Mouse (Mus musculus): Measurements from ENCODE around the gene Igsf11. TPM values are rescaled to one million over a fixed set of nuclear protein-coding genes. Genes with fewer than 3 reads are reported as not detected.

Igsf11 gene
- polyA plus RNA-seq, 1 experiment from 2014 or later, result 3.6 TPM

- H3K36me3 ChIP-seq (ENCODE audit: control insufficient read depth, insufficient read depth, low read length), result no peaks in the 10 kb centered on the region
- no peak overlapping the region for H3K27ac ChIP-seq (ENCODE audit: low read depth, low read length)
- peak overlapping the region; percentile 58 for H3K4me3 ChIP-seq (ENCODE audit: low read length)
- peak overlapping the region; percentile 68 for H3K4me2 ChIP-seq (ENCODE audit: low read length)
- H3K9me3 ChIP-seq (ENCODE audit: control insufficient read depth, low read length), result no peaks in the 10 kb centered on the region
- 33% methylated on average over 4 of the region's 4 CpGs for WGBS
- peaks cover 2% of the 10 kb centered on the region; the same call in 1 of the 2 replicates for H3K4me1 ChIP-seq (ENCODE audit: control insufficient read depth, insufficient read depth, low read depth, low read length)
- no peaks in the 10 kb centered on the region for H3K27me3 ChIP-seq (replicated peaks; ENCODE audit: control insufficient read depth, insufficient read depth, low read length)
- ATAC-seq, result no peak
- no peak overlapping the region for H3K9ac ChIP-seq (ENCODE audit: low read depth, low read length)
Observed at GRCm38 (mm10) chr16:38903020-38903419, 10.5 kb downstream of the Igsf11 start.

- Histone ChIP-seq H3K4me1 (ENCODE audit: control insufficient read depth, insufficient read depth, low read depth, low read length) (peaks cover 7% of the 10 kb centered on the region; the same call in 1 of the 2 replicates), H3K27ac (ENCODE audit: low read depth, low read length) (no peak overlapping the region), H3K4me2 (ENCODE audit: low read length) (peak overlapping the region; percentile 34), H3K9ac (ENCODE audit: low read depth, low read length) (no peak overlapping the region), H3K36me3 (ENCODE audit: control insufficient read depth, insufficient read depth, low read length) (no peaks in the 10 kb centered on the region), H3K27me3 (replicated peaks; ENCODE audit: control insufficient read depth, insufficient read depth, low read length) (no peaks in the 10 kb centered on the region), H3K4me3 (ENCODE audit: low read length) (0 out of 2 replicates have a peak overlapping the region, but pooled peaks have one; percentile 5), H3K9me3 (ENCODE audit: control insufficient read depth, low read length) (no peaks in the 10 kb centered on the region)
- WGBS, result 55% methylated on average over 9 of the region's 9 CpGs
- ATAC-seq, result no peak
Observed at GRCm38 (mm10) chr16:38904202-38904601, 11.7 kb downstream of the Igsf11 start.

- H3K4me2 ChIP-seq (ENCODE audit: low read length), result no peak overlapping the region
- WGBS, result 61% methylated on average over 10 of the region's 10 CpGs
- H3K9ac ChIP-seq (ENCODE audit: low read depth, low read length), result no peak overlapping the region
- no peak overlapping the region for H3K4me3 ChIP-seq (ENCODE audit: low read length)
- H3K27ac ChIP-seq (ENCODE audit: low read depth, low read length), result no peak overlapping the region
- H3K27me3 ChIP-seq (replicated peaks; ENCODE audit: control insufficient read depth, insufficient read depth, low read length), result no peaks in the 10 kb centered on the region
- peaks cover 7% of the 10 kb centered on the region; the same call in 1 of the 2 replicates for H3K4me1 ChIP-seq (ENCODE audit: control insufficient read depth, insufficient read depth, low read depth, low read length)
- no peaks in the 10 kb centered on the region for H3K9me3 ChIP-seq (ENCODE audit: control insufficient read depth, low read length)
- ATAC-seq, result no peak
- H3K36me3 ChIP-seq (ENCODE audit: control insufficient read depth, insufficient read depth, low read length), result no peaks in the 10 kb centered on the region
Observed at GRCm38 (mm10) chr16:38905911-38906310, 13.4 kb downstream of the Igsf11 start.

- H3K9me3 ChIP-seq (ENCODE audit: control insufficient read depth, low read length), result no peaks in the 10 kb centered on the region
- WGBS, result 68% methylated on average over 9 of the region's 9 CpGs
- no peak overlapping the region for H3K9ac ChIP-seq (ENCODE audit: low read depth, low read length)
- H3K4me1 ChIP-seq (ENCODE audit: control insufficient read depth, insufficient read depth, low read depth, low read length), result peaks cover 7% of the 10 kb centered on the region; the same call in 1 of the 2 replicates
- no peaks in the 10 kb centered on the region for H3K36me3 ChIP-seq (ENCODE audit: control insufficient read depth, insufficient read depth, low read length)
- H3K4me3 ChIP-seq (ENCODE audit: low read length), result no peak overlapping the region
- no peaks in the 10 kb centered on the region for H3K27me3 ChIP-seq (replicated peaks; ENCODE audit: control insufficient read depth, insufficient read depth, low read length)
- no peak overlapping the region for H3K4me2 ChIP-seq (ENCODE audit: low read length)
- H3K27ac ChIP-seq (ENCODE audit: low read depth, low read length), result no peak overlapping the region
- no peak; the same call in 1 of the 2 replicates for ATAC-seq
Observed at GRCm38 (mm10) chr16:38908304-38908703, 15.8 kb downstream of the Igsf11 start.

GRCm38 (mm10) chr16:38909506-38909905 lies 17.0 kb downstream of the Igsf11 start:
- no peak overlapping the region for H3K27ac ChIP-seq (ENCODE audit: low read depth, low read length)
- no peak for ATAC-seq
- 64% methylated on average over 12 of the region's 12 CpGs for WGBS

GRCm38 (mm10) chr16:38910088-38910487 lies 17.6 kb downstream of the Igsf11 start:
- peaks cover 7% of the 10 kb centered on the region; the same call in 1 of the 2 replicates for H3K4me1 ChIP-seq (ENCODE audit: control insufficient read depth, insufficient read depth, low read depth, low read length)
- no peak for ATAC-seq
- no peak overlapping the region for H3K27ac ChIP-seq (ENCODE audit: low read depth, low read length)
- H3K4me2 ChIP-seq (ENCODE audit: low read length), result no peak overlapping the region
- no peaks in the 10 kb centered on the region for H3K27me3 ChIP-seq (replicated peaks; ENCODE audit: control insufficient read depth, insufficient read depth, low read length)
- H3K36me3 ChIP-seq (ENCODE audit: control insufficient read depth, insufficient read depth, low read length), result no peaks in the 10 kb centered on the region
- WGBS, result 86% methylated on average over 8 of the region's 8 CpGs
- H3K4me3 ChIP-seq (ENCODE audit: low read length), result no peak overlapping the region
- no peak overlapping the region for H3K9ac ChIP-seq (ENCODE audit: low read depth, low read length)
- H3K9me3 ChIP-seq (ENCODE audit: control insufficient read depth, low read length), result no peaks in the 10 kb centered on the region

More at GRCm38 (mm10) chr16:38909506-38909905, 17.0 kb downstream of the Igsf11 start:
- no peak overlapping the region for H3K4me2 ChIP-seq (ENCODE audit: low read length)
- peaks cover 7% of the 10 kb centered on the region; the same call in 1 of the 2 replicates for H3K4me1 ChIP-seq (ENCODE audit: control insufficient read depth, insufficient read depth, low read depth, low read length)
- no peaks in the 10 kb centered on the region for H3K36me3 ChIP-seq (ENCODE audit: control insufficient read depth, insufficient read depth, low read length)
- H3K27me3 ChIP-seq (replicated peaks; ENCODE audit: control insufficient read depth, insufficient read depth, low read length), result no peaks in the 10 kb centered on the region
- no peak overlapping the region for H3K4me3 ChIP-seq (ENCODE audit: low read length)
- no peaks in the 10 kb centered on the region for H3K9me3 ChIP-seq (ENCODE audit: control insufficient read depth, low read length)
- H3K9ac ChIP-seq (ENCODE audit: low read depth, low read length), result no peak overlapping the region

- Histone ChIP-seq H3K9ac (ENCODE audit: low read depth, low read length) (no peak overlapping the region), H3K36me3 (ENCODE audit: control insufficient read depth, insufficient read depth, low read length) (no peaks in the 10 kb centered on the region), H3K4me1 (ENCODE audit: control insufficient read depth, insufficient read depth, low read depth, low read length) (no peaks in the 10 kb centered on the region), H3K4me3 (ENCODE audit: low read length) (no peak overlapping the region), H3K27ac (ENCODE audit: low read depth, low read length) (no peak overlapping the region), H3K27me3 (replicated peaks; ENCODE audit: control insufficient read depth, insufficient read depth, low read length) (no peaks in the 10 kb centered on the region), H3K9me3 (ENCODE audit: control insufficient read depth, low read length) (no peaks in the 10 kb centered on the region), H3K4me2 (ENCODE audit: low read length) (no peak overlapping the region)
- WGBS, result 93% methylated on average over 4 of the region's 4 CpGs
- ATAC-seq, result no peak
Observed at GRCm38 (mm10) chr16:38915451-38915850, 23.0 kb downstream of the Igsf11 start.

- ATAC-seq, result no peak
Observed at GRCm38 (mm10) chr16:38916053-38916786, 23.7 kb downstream of the Igsf11 start.

GRCm38 (mm10) chr16:38916885-38917284 lies 24.4 kb downstream of the Igsf11 start:
- Histone ChIP-seq H3K9me3 (ENCODE audit: control insufficient read depth, low read length) (no peaks in the 10 kb centered on the region), H3K9ac (ENCODE audit: low read depth, low read length) (no peak overlapping the region), H3K4me3 (ENCODE audit: low read length) (no peak overlapping the region), H3K4me2 (ENCODE audit: low read length) (no peak overlapping the region), H3K4me1 (ENCODE audit: control insufficient read depth, insufficient read depth, low read depth, low read length) (no peaks in the 10 kb centered on the region), H3K36me3 (ENCODE audit: control insufficient read depth, insufficient read depth, low read length) (no peaks in the 10 kb centered on the region), H3K27ac (ENCODE audit: low read depth, low read length) (no peak overlapping the region), H3K27me3 (replicated peaks; ENCODE audit: control insufficient read depth, insufficient read depth, low read length) (no peaks in the 10 kb centered on the region)
- WGBS, result 75% methylated on average over 5 of the region's 5 CpGs
- no peak for ATAC-seq

More at GRCm38 (mm10) chr16:38916053-38916786, 23.7 kb downstream of the Igsf11 start:
- no peaks in the 10 kb centered on the region for H3K4me1 ChIP-seq (ENCODE audit: control insufficient read depth, insufficient read depth, low read depth, low read length)
- no peak overlapping the region for H3K9ac ChIP-seq (ENCODE audit: low read depth, low read length)
- 96% methylated on average over 12 of the region's 12 CpGs for WGBS
- H3K27me3 ChIP-seq (replicated peaks; ENCODE audit: control insufficient read depth, insufficient read depth, low read length), result no peaks in the 10 kb centered on the region
- H3K4me3 ChIP-seq (ENCODE audit: low read length), result no peak overlapping the region
- no peak overlapping the region for H3K4me2 ChIP-seq (ENCODE audit: low read length)
- H3K36me3 ChIP-seq (ENCODE audit: control insufficient read depth, insufficient read depth, low read length), result no peaks in the 10 kb centered on the region
- no peaks in the 10 kb centered on the region for H3K9me3 ChIP-seq (ENCODE audit: control insufficient read depth, low read length)
- H3K27ac ChIP-seq (ENCODE audit: low read depth, low read length), result no peak overlapping the region

Measured in hindbrain, embryonic 16.5 days (tissue).